Mouse (Mus musculus): ENCODE measurements at regions not wholly inside any gene's neighbourhood (a gene's known extent, or its start where the extent isn't known, plus 50 kb on each side); places are given as distances from the start of the nearest gene placed in this dataset.

DNA sequence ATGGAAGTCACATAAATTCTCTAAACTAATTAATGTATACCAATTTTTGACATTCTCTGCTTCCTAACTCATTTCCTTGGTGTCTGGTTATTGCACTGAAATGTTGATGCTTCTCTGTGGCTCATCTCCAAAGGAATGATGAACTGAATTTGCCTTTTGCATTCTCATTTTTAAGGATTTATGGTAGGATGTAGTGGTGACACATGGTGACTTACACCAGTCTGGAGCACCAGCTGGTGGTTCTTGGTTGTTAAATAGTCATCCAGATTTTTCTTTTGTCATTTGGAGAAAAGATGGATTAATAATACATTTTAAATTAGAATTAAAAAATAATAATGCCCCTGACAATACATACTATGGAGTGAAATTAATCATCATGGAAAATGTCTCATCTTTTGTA, 1097.2 kb upstream of the Epha7 start:
- peak; percentile 33 to 37 for DNase-seq (ENCODE audit: low spot score in 2 of 2)

DNA sequence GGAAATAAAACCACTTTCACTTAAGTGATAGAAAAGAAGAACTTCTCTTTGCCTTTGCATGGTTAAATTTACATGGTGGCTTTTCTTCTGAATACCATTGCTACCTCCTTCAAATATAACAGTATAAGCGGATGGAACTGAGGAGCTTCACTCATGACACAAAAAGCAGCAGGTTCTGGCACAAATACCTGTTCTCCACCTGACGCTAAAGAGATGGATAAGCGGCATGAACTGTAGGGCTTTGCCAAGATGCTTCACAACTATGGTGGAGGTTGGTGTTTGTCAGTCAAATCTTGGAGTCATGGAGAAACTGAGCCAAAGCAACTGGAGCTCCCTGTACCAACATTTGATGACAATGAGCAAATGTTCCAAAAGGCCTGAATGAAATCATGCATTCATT, 1085.2 kb upstream of the Epha7 start:
- no peak for DNase-seq (ENCODE audit: low spot score in 2 of 2)

DNA sequence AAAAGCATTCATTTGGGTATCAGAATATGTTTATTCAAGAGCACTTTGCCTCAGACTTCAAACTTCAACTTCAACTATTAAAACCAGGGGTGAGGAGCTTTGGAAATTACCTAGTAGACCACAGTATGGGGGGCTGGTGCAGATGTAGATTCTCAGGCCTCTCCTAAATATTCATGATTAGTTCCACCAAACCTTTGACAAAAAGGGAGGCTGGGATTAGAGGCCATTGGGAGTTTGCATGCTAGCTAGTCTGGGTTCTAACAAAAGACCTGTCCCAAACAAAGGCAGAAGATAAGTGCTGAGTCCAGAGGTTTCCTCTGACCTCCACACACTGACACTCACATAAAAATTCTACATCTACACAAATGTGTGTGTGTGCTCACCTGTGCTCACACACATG, 1078.8 kb upstream of the Epha7 start:
- DNase-seq (ENCODE audit: low spot score in 2 of 2), result no peak

DNA sequence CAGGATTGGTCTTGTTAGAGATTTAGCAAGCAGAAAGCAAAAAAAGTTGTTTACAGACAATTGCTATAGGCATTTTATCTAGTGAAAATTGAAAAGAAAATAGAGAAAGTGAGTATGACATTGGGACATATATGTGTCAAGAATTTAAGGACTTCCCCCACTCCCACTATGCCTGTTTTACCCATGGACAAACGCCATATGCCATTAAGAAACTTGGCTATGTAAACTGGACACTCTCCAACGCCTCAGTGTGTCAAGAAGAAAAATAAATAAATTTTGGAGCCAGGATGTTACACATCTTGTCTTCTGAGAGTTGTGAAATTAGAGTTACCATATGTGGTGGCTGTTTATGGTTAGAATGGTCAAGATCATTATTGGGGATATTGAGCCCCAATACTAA, 1031.1 kb upstream of the Epha7 start:
- DNase-seq (ENCODE audit: low spot score in 2 of 2), result no peak

DNA sequence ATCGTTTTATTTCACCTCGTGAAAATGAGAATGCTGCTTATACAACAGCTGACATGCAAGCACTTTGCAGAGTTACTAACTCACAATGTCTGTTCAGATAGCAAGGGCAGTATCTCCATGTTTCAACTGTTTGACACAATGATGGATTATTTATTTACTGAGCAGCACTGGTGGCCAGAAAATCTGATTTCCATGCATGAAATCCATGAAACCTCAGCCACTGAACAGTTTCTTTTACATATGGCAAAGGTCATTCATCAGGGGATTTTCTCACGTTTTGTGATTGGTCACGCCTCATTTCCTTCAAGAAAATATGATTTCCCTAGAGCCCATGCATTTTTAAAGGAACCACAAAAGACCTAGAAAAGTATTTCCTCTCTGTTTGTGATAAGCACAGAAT, 1025.9 kb upstream of the Epha7 start:
- no peak for DNase-seq (ENCODE audit: low spot score in 2 of 2)

All from layer of hippocampus, adult 8-10 months (tissue).